Mouse (Mus musculus) forebrain, postnatal 0 days (tissue): ENCODE results near the gene Plce1. TPM values are rescaled to one million over a fixed set of nuclear protein-coding genes. Genes with fewer than 3 reads are reported as not detected.

ENCODE experiments used
- ATAC-seq: fragments of 200-750 bp; cut with Nextera tagmentation; 2 replicates; pipeline ENCODE4 v1.8.0; 2017; ENCODE audit warnings: mild to moderate bottlenecking, moderate library complexity
- DNase-seq: peaks from one replicate; pipeline ENCODE4 v3.0.0-alpha.2; 2015
- H3K27ac ChIP-seq: fragments of 300-500 bp; sonication (generic); 2 replicates; pipeline ENCODE4 v1.5.1; 2014; ENCODE audit warnings: low read depth, mild to moderate bottlenecking, antibody characterized with exemption, low read length, moderate library complexity, mixed read lengths
- H3K27me3 ChIP-seq: fragments of 300-500 bp; sonication (generic); 2 replicates; pipeline ENCODE4 v1.6.1; 2014; ENCODE audit warnings: mild to moderate bottlenecking, low read length, mixed read lengths; ENCODE audit not compliant: insufficient read depth
- H3K36me3 ChIP-seq: fragments of 300-500 bp; sonication (generic); 2 replicates; pipeline ENCODE4 v1.6.1; 2014; ENCODE audit warnings: mild to moderate bottlenecking, moderate library complexity; ENCODE audit not compliant: insufficient read depth
- H3K4me1 ChIP-seq: fragments of 300-500 bp; sonication (generic); 2 replicates; pipeline ENCODE4 v1.6.1; 2014; ENCODE audit warnings: antibody characterized with exemption; ENCODE audit not compliant: insufficient read depth
- H3K4me2 ChIP-seq: fragments of 300-500 bp; sonication (generic); 2 replicates; pipeline ENCODE4 v1.6.1; 2014; ENCODE audit warnings: low read depth, mild to moderate bottlenecking, moderate library complexity
- H3K4me3 ChIP-seq: fragments of 300-500 bp; sonication (generic); 2 replicates; pipeline ENCODE4 v1.5.1; 2014; ENCODE audit warnings: low read depth, low read length, mixed read lengths
- H3K9ac ChIP-seq: fragments of 300-500 bp; sonication (generic); 2 replicates; pipeline ENCODE4 v1.6.1; 2014; ENCODE audit warnings: mild to moderate bottlenecking
- H3K9me3 ChIP-seq: fragments of 300-500 bp; sonication (generic); 2 replicates; pipeline ENCODE4 v1.6.1; 2016; ENCODE audit warnings: low read length
- CTCF ChIP-seq: sonication (generic); IDR thresholded peaks from 2 replicates; pipeline ENCODE4 v1.5.1; 2016; ENCODE audit warnings: antibody characterized with exemption, control low read depth, low read depth
- WGBS: fragments of 180-500 bp; shearing (Covaris S2); extraction: QIAGEN DNeasy Blood & Tissue Kit; methylation state at CpG from one replicate; pipeline ENCODE4 v1.1.7; 2014; 5-methylcytosine and 5-hydroxymethylcytosine counted together
- polyA plus RNA-seq: library from polyadenylated mRNA; unstranded; fragments of >200 nt; fragmentation: Nextera tagmentation; extraction: Ambion mirVana; gene quantifications from 2 replicates; pipeline ENCODE4 v1.2.1, GENCODE M21; 2015
- total RNA-seq: library from RNA; depleted of rRNA; stranded (reverse); fragments of >200 nt; gene quantifications from 2 replicates; pipeline ENCODE4 v1.2.3, GENCODE M21; 2014; rRNA removed

The Plce1 gene
- total RNA-seq (6.4 and 11.1 TPM in 2 replicates), polyA plus RNA-seq (1.3 and 2.8 TPM in 2 replicates)

DNA sequence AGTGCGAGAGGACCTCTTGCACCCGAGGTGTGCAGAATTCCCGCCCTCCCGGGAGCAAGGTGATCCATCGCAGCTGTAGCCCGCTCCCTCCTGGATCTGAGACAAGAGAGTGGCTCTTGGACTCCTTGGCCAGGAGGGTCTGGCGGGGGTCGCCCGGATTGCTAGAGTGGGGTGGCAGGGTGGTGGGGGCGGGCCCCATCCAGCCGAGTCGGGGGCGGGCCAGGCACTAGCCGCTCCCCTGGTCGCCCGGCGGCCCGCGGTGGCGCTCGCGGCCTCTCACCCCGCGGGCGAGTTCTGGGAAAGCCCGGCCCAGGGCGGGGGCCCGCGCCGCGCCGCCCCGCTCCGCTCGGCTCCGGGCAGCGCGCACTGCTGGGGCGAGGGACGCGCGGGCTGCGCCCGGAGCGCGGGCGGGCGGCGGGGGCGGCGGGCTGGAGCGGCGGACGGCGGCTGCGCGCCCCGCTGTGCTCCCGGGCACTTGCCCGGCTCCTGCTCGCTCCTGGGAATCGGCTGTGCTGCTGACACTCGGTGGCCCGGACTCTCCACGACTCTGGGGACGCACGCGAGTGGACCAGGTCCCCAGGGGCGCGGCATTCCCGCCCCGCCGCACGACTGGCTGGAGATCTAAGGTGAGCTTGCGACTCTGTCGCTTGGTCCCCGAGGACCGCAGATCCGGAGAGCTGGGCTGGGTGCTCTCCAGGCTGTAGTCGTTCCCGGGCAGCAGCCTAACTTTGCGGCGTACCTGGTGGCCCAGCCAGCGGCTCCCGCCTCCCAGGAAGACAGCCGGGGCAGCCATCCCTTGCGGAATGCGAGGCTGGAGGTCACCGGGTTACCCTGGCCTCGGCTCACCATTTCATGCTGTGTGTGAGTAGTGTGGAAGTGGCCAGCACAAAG is at the start of gene Plce1:
Gene Plce1, plus strand, starts transcription at position 379 of the 891 bp plus-strand sequence.
- no peak for TF ChIP-seq CTCF
- ATAC-seq (peak; percentile 84), DNase-seq (no peak)
- no peak within 1 kb of the TSS for H3K27ac ChIP-seq
- H3K4me1 ChIP-seq: no peaks in the 10 kb centered on the region
- no peaks in the 10 kb centered on the region for H3K36me3 ChIP-seq
- peaks cover 4% of the 10 kb centered on the region for H3K27me3 ChIP-seq
- peak within 1 kb of the TSS; percentile 98 for H3K4me2 ChIP-seq
- WGBS: 1% methylated on average over 58 of the region's 90 CpGs
- peak within 1 kb of the TSS; percentile 40 for H3K9ac ChIP-seq
- H3K9me3 ChIP-seq: no peaks in the 10 kb centered on the region
- H3K4me3 ChIP-seq: peak within 1 kb of the TSS; percentile 58

DNA sequence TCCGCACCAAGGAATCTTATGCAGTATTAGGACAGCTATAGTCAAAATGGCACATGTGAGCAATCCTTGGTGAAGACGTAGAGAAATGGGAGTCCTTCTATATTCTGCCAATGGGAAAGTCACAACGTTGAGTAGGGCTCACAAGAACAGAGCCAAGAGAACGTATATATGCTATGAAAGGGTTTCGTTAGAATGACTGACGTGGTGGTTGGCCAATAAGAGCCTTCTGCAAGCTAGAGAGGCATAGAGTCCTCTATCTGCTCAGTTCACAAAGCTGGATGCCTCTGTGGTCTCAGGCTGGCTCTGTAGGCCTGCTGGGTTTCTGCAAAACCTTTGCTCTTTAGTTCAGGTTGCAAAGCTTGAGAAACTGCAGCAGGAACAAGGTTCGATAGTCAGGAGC is 49.6 kb upstream of the Plce1 start:
- no peaks in the 10 kb centered on the region for H3K9me3 ChIP-seq
- ATAC-seq (no peak), DNase-seq (no peak)
- 73% methylated on average over 7 of the region's 7 CpGs for WGBS
- H3K27ac ChIP-seq: no peak overlapping the region
- no peaks in the 10 kb centered on the region for H3K27me3 ChIP-seq
- no peaks in the 10 kb centered on the region for H3K4me1 ChIP-seq
- no peaks in the 10 kb centered on the region for H3K36me3 ChIP-seq
- H3K4me3 ChIP-seq: no peak overlapping the region
- TF ChIP-seq CTCF: no peak
- H3K9ac ChIP-seq: no peak overlapping the region
- no peak overlapping the region for H3K4me2 ChIP-seq

DNA sequence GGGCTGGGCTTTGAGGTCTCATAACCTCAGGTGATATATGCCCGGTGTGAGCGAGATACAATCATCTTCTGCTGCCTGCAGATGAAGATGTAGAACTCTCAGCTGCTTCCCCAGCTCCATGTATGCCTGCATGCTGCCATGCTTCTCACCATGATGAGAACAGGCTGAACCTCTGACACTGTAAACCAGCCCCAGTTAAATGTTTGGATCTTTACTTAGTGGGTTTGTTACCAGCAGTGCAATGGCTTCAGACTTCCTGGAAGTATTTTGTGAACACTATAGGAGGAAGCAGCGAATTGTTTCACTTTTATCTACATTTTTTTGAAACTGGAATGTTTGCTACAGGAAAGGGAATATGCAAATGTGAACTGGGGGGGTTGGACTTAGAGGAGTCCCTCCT is 48.9 kb upstream of the Plce1 start:
- no peaks in the 10 kb centered on the region for H3K4me1 ChIP-seq
- no peaks in the 10 kb centered on the region for H3K9me3 ChIP-seq
- TF ChIP-seq CTCF: no peak

DNA sequence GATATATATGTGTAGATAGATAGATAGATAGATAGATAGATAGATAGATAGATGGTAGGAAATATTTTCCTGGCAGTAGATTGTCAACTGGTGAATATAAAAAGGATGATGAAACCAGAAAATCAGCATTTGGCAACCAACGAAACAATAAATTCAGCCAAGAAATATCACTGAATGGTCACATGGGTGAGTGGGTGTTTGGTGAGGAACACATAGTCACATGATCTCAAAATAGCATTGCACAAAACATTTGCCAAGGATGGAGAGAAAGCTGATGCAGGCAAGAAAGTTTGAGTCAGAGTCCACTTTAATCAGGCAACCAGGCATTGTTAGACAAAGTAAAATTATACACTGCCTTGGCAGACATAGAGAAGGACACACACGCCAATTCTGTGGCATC is 47.5 kb upstream of the Plce1 start:
- Histone ChIP-seq H3K4me2 (no peak overlapping the region), H3K4me3 (no peak overlapping the region), H3K27ac (no peak overlapping the region), H3K36me3 (no peaks in the 10 kb centered on the region), H3K9ac (no peak overlapping the region), H3K9me3 (no peaks in the 10 kb centered on the region), H3K4me1 (no peaks in the 10 kb centered on the region), H3K27me3 (no peaks in the 10 kb centered on the region)
- no peak for TF ChIP-seq CTCF
- ATAC-seq (no peak), DNase-seq (no peak)
- WGBS: 89% methylated on average over 2 of the region's 2 CpGs

More for the DNA sequence above, 48.9 kb upstream of the Plce1 start:
- no peaks in the 10 kb centered on the region for H3K27me3 ChIP-seq
- DNase-seq (no peak), ATAC-seq (no peak)
- no peak overlapping the region for H3K27ac ChIP-seq
- no peak overlapping the region for H3K4me3 ChIP-seq
- no peak overlapping the region for H3K9ac ChIP-seq
- H3K4me2 ChIP-seq: no peak overlapping the region
- H3K36me3 ChIP-seq: no peaks in the 10 kb centered on the region
- 80% methylated on average over 3 of the region's 3 CpGs for WGBS

DNA sequence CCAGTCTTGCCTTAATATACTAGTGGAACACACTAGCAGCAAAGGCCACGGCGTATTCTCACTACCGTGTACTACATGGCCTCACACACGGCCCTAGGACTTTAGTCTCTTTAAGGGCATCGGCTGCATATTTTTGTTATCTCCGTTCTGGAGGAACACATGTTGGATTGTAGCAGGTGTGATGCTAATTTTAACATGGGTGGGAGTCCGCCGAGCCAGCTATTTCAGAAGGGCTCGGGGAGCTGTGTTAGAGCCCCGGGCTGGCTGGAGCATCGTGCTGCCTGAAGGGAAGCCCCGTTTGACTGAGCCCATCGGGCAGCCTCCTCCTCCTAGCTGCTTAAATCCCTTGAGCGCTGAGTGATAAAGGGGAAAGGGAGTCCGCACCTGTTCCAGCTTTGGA is 45.7 kb upstream of the Plce1 start:
- no peak overlapping the region for H3K4me3 ChIP-seq
- H3K9me3 ChIP-seq: no peaks in the 10 kb centered on the region
- H3K27me3 ChIP-seq: no peaks in the 10 kb centered on the region
- no peaks in the 10 kb centered on the region for H3K36me3 ChIP-seq
- H3K27ac ChIP-seq: no peak overlapping the region
- no peak for ATAC-seq
- H3K4me2 ChIP-seq: no peak overlapping the region
- 95% methylated on average over 15 of the region's 15 CpGs for WGBS
- no peak for DNase-seq
- H3K9ac ChIP-seq: no peak overlapping the region
- H3K4me1 ChIP-seq: no peaks in the 10 kb centered on the region
- no peak for TF ChIP-seq CTCF

DNA sequence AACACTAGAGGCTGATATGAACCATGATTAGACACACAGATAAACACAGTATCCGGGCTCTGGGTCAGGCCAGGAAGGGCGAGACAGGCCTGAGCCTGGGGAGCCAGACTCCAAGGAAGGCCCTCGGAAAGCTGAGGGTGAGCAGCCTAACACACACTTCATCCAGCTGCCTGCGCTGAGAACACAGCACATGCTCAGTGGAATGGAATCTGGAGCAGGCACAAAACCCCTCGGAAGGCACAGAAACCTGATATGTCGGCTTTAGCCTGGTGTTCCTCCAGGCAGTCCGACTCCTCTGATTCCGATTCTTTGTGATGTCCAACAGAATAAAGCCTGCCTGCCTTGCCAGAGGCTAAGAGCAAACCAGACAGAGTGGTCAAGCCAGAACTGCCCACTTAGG is 39.0 kb upstream of the Plce1 start:
- H3K27me3 ChIP-seq: no peaks in the 10 kb centered on the region
- 77% methylated on average over 8 of the region's 8 CpGs for WGBS
- H3K4me1 ChIP-seq: no peaks in the 10 kb centered on the region
- ATAC-seq: no peak
- H3K9ac ChIP-seq: no peak overlapping the region
- H3K4me3 ChIP-seq: no peak overlapping the region
- no peaks in the 10 kb centered on the region for H3K9me3 ChIP-seq
- no peaks in the 10 kb centered on the region for H3K36me3 ChIP-seq
- no peak for TF ChIP-seq CTCF
- H3K27ac ChIP-seq: no peak overlapping the region
- no peak for DNase-seq
- H3K4me2 ChIP-seq: no peak overlapping the region

DNA sequence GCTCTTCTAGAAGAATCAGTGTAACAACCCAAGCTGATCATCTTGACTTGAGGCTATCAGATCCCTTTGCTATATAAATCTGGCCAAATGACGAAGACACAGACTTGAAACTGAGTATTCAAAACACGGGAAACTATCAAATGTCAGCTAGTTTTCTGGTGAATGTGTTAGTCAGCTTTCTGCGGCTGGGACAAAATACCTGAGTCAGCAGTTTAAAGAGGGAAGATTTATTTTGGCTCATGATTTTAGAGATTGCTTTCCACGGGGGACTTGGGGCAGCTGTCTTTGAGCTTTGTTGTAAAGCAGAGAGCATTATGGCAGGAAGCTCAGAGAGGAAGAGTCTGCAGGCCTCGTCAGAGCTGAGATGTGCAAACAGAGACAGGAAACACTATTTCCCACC is 35.2 kb upstream of the Plce1 start:
- H3K27me3 ChIP-seq: no peaks in the 10 kb centered on the region
- H3K4me2 ChIP-seq: no peak overlapping the region
- no peak overlapping the region for H3K4me3 ChIP-seq
- no peak for DNase-seq
- TF ChIP-seq CTCF: no peak
- no peak overlapping the region for H3K9ac ChIP-seq
- no peak for ATAC-seq
- WGBS: 85% methylated on average over 5 of the region's 5 CpGs
- no peaks in the 10 kb centered on the region for H3K4me1 ChIP-seq
- H3K36me3 ChIP-seq: no peaks in the 10 kb centered on the region
- no peak overlapping the region for H3K27ac ChIP-seq
- no peaks in the 10 kb centered on the region for H3K9me3 ChIP-seq
